Mouse (Mus musculus) monocyte, adult 2 months (primary cell): ENCODE data around the gene Pus7l.
"Not testable (repeated sequence)": the region's sequence is repeated elsewhere in the genome, so short reads cannot be mapped to it uniquely, and the experiment has no call there.

Source experiments
- DNase-seq, 2 experiments: peaks; one replicate each; pipeline ENCODE4 v3.0.0; 2022; ENCODE audit warnings: low spot score in 2 of 2, low read depth in 1 of 2

The Pus7l gene

GRCm38 (mm10) chr15:94542567-94543408, 559 bp downstream of the Pus7l start:
- DNase-seq, result no peak

- no peak for DNase-seq
Observed at GRCm38 (mm10) chr15:94539296-94539695, 4.1 kb downstream of the Pus7l start.

- no peak for DNase-seq
Observed at GRCm38 (mm10) chr15:94535521-94535920, 7.8 kb downstream of the Pus7l start.

- DNase-seq, result no peak
Observed at GRCm38 (mm10) chr15:94532956-94533355, 10.4 kb downstream of the Pus7l start.

GRCm38 (mm10) chr15:94532306-94532705, 11.0 kb downstream of the Pus7l start:
- no peak for DNase-seq

- no peak for DNase-seq
Observed at GRCm38 (mm10) chr15:94530519-94530918, 12.8 kb downstream of the Pus7l start.

GRCm38 (mm10) chr15:94524956-94525355, 18.4 kb downstream of the Pus7l start:
- DNase-seq, result no peak

GRCm38 (mm10) chr15:94523251-94523650, 20.1 kb downstream of the Pus7l start:
- no peak for DNase-seq

- DNase-seq, result no peak
Observed at GRCm38 (mm10) chr15:94520959-94521358, 22.4 kb downstream of the Pus7l start.

- no peak for DNase-seq
Observed at GRCm38 (mm10) chr15:94520205-94520900, 23.0 kb downstream of the Pus7l start.

- DNase-seq, result no peak
Observed at GRCm38 (mm10) chr15:94517913-94518491, 25.3 kb downstream of the Pus7l start.

GRCm38 (mm10) chr15:94503451-94504215, 39.7 kb downstream of the Pus7l start:
- DNase-seq, result no peak

- no peak for DNase-seq
Observed at GRCm38 (mm10) chr15:94499260-94499659, 44.1 kb downstream of the Pus7l start.

GRCm38 (mm10) chr15:94495936-94496335, 47.4 kb downstream of the Pus7l start:
- DNase-seq, result no peak

- no peak for DNase-seq
Observed at GRCm38 (mm10) chr15:94494445-94494844, 48.9 kb downstream of the Pus7l start.

- DNase-seq, result no peak
Observed at GRCm38 (mm10) chr15:94489433-94489832, 53.9 kb downstream of the Pus7l start.

- not testable (repeated sequence) for DNase-seq
Observed at GRCm38 (mm10) chr15:94488028-94488427, 55.3 kb downstream of the Pus7l start.

GRCm38 (mm10) chr15:94482555-94482954, 60.8 kb downstream of the Pus7l start:
- no peak for DNase-seq

GRCm38 (mm10) chr15:94480792-94481191, 62.6 kb downstream of the Pus7l start:
- no peak for DNase-seq

GRCm38 (mm10) chr15:94480248-94480647, 63.1 kb downstream of the Pus7l start:
- DNase-seq, result no peak

GRCm38 (mm10) chr15:94479513-94480136, 63.7 kb downstream of the Pus7l start:
- no peak for DNase-seq
